Mouse (Mus musculus) lung, postnatal 0 days (tissue): ENCODE results near the gene Slc30a4. TPM values are rescaled to one million over a fixed set of nuclear protein-coding genes. Genes with fewer than 3 reads are reported as not detected.

ENCODE experiments used
- ATAC-seq: fragments of 200-750 bp; cut with Nextera tagmentation; 2 replicates; pipeline ENCODE4 v1.8.0; 2017; ENCODE audit warnings: moderate library complexity
- DNase-seq: peaks from one replicate; pipeline ENCODE4 v3.0.0-alpha.2; 2016; ENCODE audit warnings: low spot score
- H3K27ac ChIP-seq: fragments of 300-500 bp; sonication (generic); 2 replicates; pipeline ENCODE4 v1.5.1; 2014; ENCODE audit warnings: antibody characterized with exemption, mild to moderate bottlenecking, low read length, mixed read lengths
- H3K27me3 ChIP-seq: fragments of 300-500 bp; sonication (generic); replicated peaks from 2 replicates; pipeline ENCODE4 v1.6.1; 2014; ENCODE audit warnings: low read length, mixed read lengths; ENCODE audit not compliant: insufficient read depth
- H3K36me3 ChIP-seq: fragments of 300-500 bp; sonication (generic); 2 replicates; pipeline ENCODE4 v1.6.1; 2014; ENCODE audit warnings: low read length, mixed read lengths; ENCODE audit not compliant: insufficient read depth
- H3K4me1 ChIP-seq: fragments of 300-500 bp; sonication (generic); 2 replicates; pipeline ENCODE4 v1.6.1; 2014; ENCODE audit warnings: antibody characterized with exemption, low read depth, low read length, mixed read lengths; ENCODE audit not compliant: insufficient read depth
- H3K4me2 ChIP-seq: fragments of 300-500 bp; sonication (generic); replicated peaks from 2 replicates; pipeline ENCODE4 v1.6.1; 2014; ENCODE audit warnings: low read depth, mild to moderate bottlenecking, low read length, moderate library complexity, mixed read lengths
- H3K4me3 ChIP-seq: fragments of 300-500 bp; sonication (generic); 2 replicates; pipeline ENCODE4 v1.5.1; 2014; ENCODE audit warnings: low read depth, low read length
- H3K9ac ChIP-seq: fragments of 300-500 bp; sonication (generic); replicated peaks from 2 replicates; pipeline ENCODE4 v1.6.1; 2014; ENCODE audit warnings: low read depth, mild to moderate bottlenecking
- H3K9me3 ChIP-seq: fragments of 300-500 bp; sonication (generic); 2 replicates; pipeline ENCODE4 v1.6.1; 2016; ENCODE audit warnings: low read length, mixed read lengths
- CTCF ChIP-seq: IDR thresholded peaks from 2 replicates; pipeline ENCODE4 v1.5.1; 2016; ENCODE audit warnings: antibody characterized with exemption, mild to moderate bottlenecking
- EP300 ChIP-seq: IDR thresholded peaks from 2 replicates; pipeline ENCODE4 v1.6.1; 2016; ENCODE audit warnings: antibody characterized with exemption, mild to moderate bottlenecking, control low read depth
- WGBS: fragments of 180-500 bp; shearing (Covaris S2); extraction: QIAGEN DNeasy Blood & Tissue Kit; methylation state at CpG from one replicate; pipeline ENCODE4 v1.1.7; 2014; 5-methylcytosine and 5-hydroxymethylcytosine counted together
- microRNA counts: library from miRNA; unstranded; fragments of <30 nt; microRNA quantifications from one replicate; lab custom pipeline; 2015
- microRNA-seq: library from miRNA; unstranded; fragments of <30 nt; microRNA quantifications from one replicate; pipeline ENCODE4, GENCODE M21; 2016
- polyA plus RNA-seq: library from polyadenylated mRNA; unstranded; fragments of >200 nt; fragmentation: Nextera tagmentation; extraction: Ambion mirVana; gene quantifications from 2 replicates; pipeline ENCODE4 v1.2.1, GENCODE M21; 2015

Gene Slc30a4
- polyA plus RNA-seq, 1 experiment from 2014 or later: 5.0 TPM

- no peaks in the 10 kb centered on the region for H3K36me3 ChIP-seq
- no peaks in the 10 kb centered on the region for H3K9me3 ChIP-seq
- H3K4me3 ChIP-seq: no peak overlapping the region
- no peaks in the 10 kb centered on the region for H3K27me3 ChIP-seq
- WGBS: 32% methylated on average over 17 of the region's 17 CpGs
- ATAC-seq (peak; percentile 43), DNase-seq (peak; percentile 36)
- H3K4me1 ChIP-seq: no peaks in the 10 kb centered on the region
- H3K27ac ChIP-seq: no peak overlapping the region
- no peak overlapping the region for H3K9ac ChIP-seq
- no peak overlapping the region for H3K4me2 ChIP-seq
- TF ChIP-seq CTCF (no peak), EP300 (no peak)
These were observed 50.1 kb downstream of the Slc30a4 start for GRCm38 (mm10) chr2:122652096-122653084.

GRCm38 (mm10) chr2:122638673-122639072 lies 63.8 kb downstream of the Slc30a4 start:
- Histone ChIP-seq H3K4me1 (no peaks in the 10 kb centered on the region), H3K4me3 (no peak overlapping the region), H3K9ac (no peak overlapping the region), H3K36me3 (no peaks in the 10 kb centered on the region), H3K9me3 (no peaks in the 10 kb centered on the region), H3K27ac (no peak overlapping the region), H3K27me3 (0 out of 2 replicates have a peak, but pooled peaks cover 5% of the 10 kb centered on the region), H3K4me2 (no peak overlapping the region)
- ATAC-seq (no peak), DNase-seq (no peak)
- WGBS: 36% methylated on average over 5 of the region's 5 CpGs
- TF ChIP-seq EP300 (no peak), CTCF (no peak)

GRCm38 (mm10) chr2:122638029-122638428 lies 64.4 kb downstream of the Slc30a4 start:
- no peaks in the 10 kb centered on the region for H3K4me1 ChIP-seq
- H3K9me3 ChIP-seq: no peaks in the 10 kb centered on the region
- H3K4me3 ChIP-seq: 0 out of 2 replicates have a peak overlapping the region, but pooled peaks have one; percentile 14
- H3K36me3 ChIP-seq: peaks cover 3% of the 10 kb centered on the region; the same call in 1 of the 2 replicates
- TF ChIP-seq CTCF (no peak), EP300 (no peak)
- no peak for DNase-seq
- ATAC-seq: no peak
- no peak overlapping the region for H3K27ac ChIP-seq
- H3K27me3 ChIP-seq: 0 out of 2 replicates have a peak, but pooled peaks cover 5% of the 10 kb centered on the region
- H3K4me2 ChIP-seq: peak overlapping the region; percentile 52
- 30% methylated on average over 12 of the region's 12 CpGs for WGBS
- no peak overlapping the region for H3K9ac ChIP-seq

GRCm38 (mm10) chr2:122637526-122637997 lies 64.9 kb downstream of the Slc30a4 start:
- Histone ChIP-seq H3K27me3 (0 out of 2 replicates have a peak, but pooled peaks cover 5% of the 10 kb centered on the region), H3K27ac (no peak overlapping the region), H3K4me2 (peak overlapping the region; percentile 52), H3K4me3 (0 out of 2 replicates have a peak overlapping the region, but pooled peaks have one; percentile 14), H3K4me1 (no peaks in the 10 kb centered on the region), H3K9ac (no peak overlapping the region), H3K36me3 (peaks cover 5% of the 10 kb centered on the region; the same call in 1 of the 2 replicates), H3K9me3 (no peaks in the 10 kb centered on the region)
- peak; percentile 80 for ATAC-seq
- peak; percentile 71 for DNase-seq
- TF ChIP-seq EP300 (no peak), CTCF (peak; percentile 95)
- 4% methylated on average over 36 of the region's 36 CpGs for WGBS

- Histone ChIP-seq H3K4me1 (no peaks in the 10 kb centered on the region), H3K27me3 (0 out of 2 replicates have a peak, but pooled peaks cover 5% of the 10 kb centered on the region), H3K27ac (no peak within 1 kb of the TSS), H3K36me3 (peaks cover 5% of the 10 kb centered on the region; the same call in 1 of the 2 replicates), H3K4me2 (peak within 1 kb of the TSS; percentile 52), H3K9me3 (no peaks in the 10 kb centered on the region), H3K9ac (no peak within 1 kb of the TSS), H3K4me3 (0 out of 2 replicates have a peak within 1 kb of the TSS, but pooled peaks have one; percentile 14)
- DNase-seq (no peak), ATAC-seq (no peak)
- WGBS: 42% methylated on average over 3 of the region's 3 CpGs
- no peak for TF ChIP-seq EP300
- TF ChIP-seq CTCF: no peak
These were observed 65.8 kb downstream of the Slc30a4 start, which contains the start of gene AA467197 for GRCm38 (mm10) chr2:122636686-122637085. AA467197 (plus strand) TSS chr2:122636986.

MicroRNAs encoded within 50 kb of the gene (microRNA counts, 519-probe panel; counts per million panel counts)
- not detected for microRNA mmu-miR-147 (lab: Ali Mortazavi, UCI)

Small RNA genes lying within 50 kb of the gene (microRNA-seq; reads per million reads assigned to microRNA genes)
- gene Mir147: 10.0 reads per million, percentile 22 among the genes with 10 or more reads in this experiment

Other genes starting within 250 kb of the Slc30a4 start
- not detected in 2 replicates for gene Gm14085, start 217.7 kb downstream of the Slc30a4 start, polyA plus RNA-seq
- 3.0 and 3.7 TPM in 2 replicates for gene Gatm, start 91.4 kb downstream of the Slc30a4 start, polyA plus RNA-seq
- 1.3 and 2.6 TPM in 2 replicates for gene AA467197, start 65.7 kb downstream of the Slc30a4 start, polyA plus RNA-seq
- 29.8 and 30.6 TPM in 2 replicates for gene Bloc1s6, start 35.8 kb upstream of the Slc30a4 start, polyA plus RNA-seq
- 29.2 and 30.5 TPM in 2 replicates for gene Sqor, start 62.6 kb upstream of the Slc30a4 start, polyA plus RNA-seq